Mouse (Mus musculus): Measurements from ENCODE around the gene Brsk1.

DNA sequence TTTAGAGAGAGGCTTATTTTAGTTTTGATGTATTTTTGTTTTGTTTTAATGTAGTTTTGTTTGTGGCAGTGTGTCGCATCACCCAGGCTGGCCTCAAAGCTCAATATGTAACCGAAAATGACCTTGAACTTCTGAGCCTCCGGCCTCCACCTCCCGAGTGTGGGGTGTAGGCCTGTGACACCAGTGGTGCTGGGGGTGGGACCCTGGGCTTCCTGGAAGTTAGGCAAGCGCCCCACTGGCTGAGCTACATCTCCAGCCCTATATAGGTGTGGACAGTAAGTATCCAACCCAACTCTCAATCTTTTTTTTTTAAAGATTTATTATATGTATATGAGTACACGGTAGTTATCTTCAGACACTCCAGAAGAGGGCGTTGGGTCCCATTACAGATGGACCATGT lies 12.8 kb downstream of the Brsk1 start:
- TF ChIP-seq CTCF (conservative IDR thresholded peaks at IDR 0.05; ENCODE audit: low read length) (no peak), POU5F1 (IDR thresholded peaks at IDR 0.05; ENCODE audit: borderline replicate concordance, low read length) (no peak), NANOG (IDR thresholded peaks at IDR 0.05; ENCODE audit: borderline replicate concordance, low read length) (no peak)
